Mouse (Mus musculus): Measurements from ENCODE around the gene Trappc5. TPM values are rescaled to one million over a fixed set of nuclear protein-coding genes. Genes with fewer than 3 reads are reported as not detected.
A peak's percentile ranks its signal among the peaks of the same experiment; 100 is the strongest.

Gene Trappc5
- polyA plus RNA-seq, 1 experiment from 2014 or later, result 69.6 TPM

DNA sequence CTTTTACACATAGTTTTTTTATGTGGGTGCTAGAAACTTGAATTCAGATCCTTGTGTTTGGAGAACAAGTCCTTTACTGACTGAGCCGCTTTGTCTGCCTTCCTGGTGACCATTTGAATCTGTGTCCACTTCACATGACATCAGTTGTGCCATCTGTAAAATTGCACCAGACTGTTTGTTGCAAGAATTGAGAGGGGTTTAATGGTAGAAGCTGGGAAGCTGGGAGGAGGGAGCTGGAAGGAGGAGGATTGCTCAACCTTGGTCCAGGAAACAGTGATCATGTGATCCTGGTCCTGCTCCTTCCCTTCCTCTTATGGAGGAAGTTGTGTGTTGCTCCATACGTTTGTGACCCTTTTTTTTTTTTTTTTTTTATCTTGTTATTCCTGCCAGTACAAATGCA, 27.8 kb upstream of the Trappc5 start:
- Histone ChIP-seq H3K36me3 (ENCODE audit: control insufficient read depth, insufficient read depth) (no peaks in the 10 kb centered on the region), H3K9ac (replicated peaks; ENCODE audit: low read depth, low read length) (no peak overlapping the region), H3K4me2 (ENCODE audit: low read length) (no peak overlapping the region), H3K27ac (ENCODE audit: low read length) (no peak overlapping the region), H3K4me3 (replicated peaks; ENCODE audit: low read length) (no peak overlapping the region), H3K9me3 (ENCODE audit: control insufficient read depth, low read length) (no peaks in the 10 kb centered on the region), H3K4me1 (replicated peaks; ENCODE audit: control insufficient read depth, insufficient read depth, low read length) (no peaks in the 10 kb centered on the region), H3K27me3 (replicated peaks; ENCODE audit: control insufficient read depth, insufficient read depth, low read length) (no peaks in the 10 kb centered on the region)
- 85% methylated on average over 2 of the region's 2 CpGs for WGBS
- no peak for ATAC-seq

DNA sequence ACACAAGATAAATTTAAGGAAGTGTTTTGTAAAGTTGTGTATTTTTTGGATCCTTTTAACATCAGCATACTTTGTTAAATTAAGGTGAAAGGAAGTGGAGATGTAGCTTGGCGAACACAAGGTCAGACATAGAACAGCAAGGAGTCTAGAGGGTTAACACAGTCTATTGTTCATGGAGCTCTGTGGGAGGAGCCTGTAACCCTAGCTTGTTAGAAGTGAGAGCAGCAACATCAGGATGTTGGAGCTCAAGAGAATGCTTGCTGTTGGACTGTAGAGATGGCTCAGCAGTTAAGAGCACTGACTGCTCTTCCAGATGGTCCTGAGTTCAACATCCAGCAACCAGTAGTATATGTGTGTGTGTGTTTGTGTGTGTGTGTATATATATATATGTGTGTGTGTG, 27.1 kb upstream of the Trappc5 start:
- no peaks in the 10 kb centered on the region for H3K4me1 ChIP-seq (replicated peaks; ENCODE audit: control insufficient read depth, insufficient read depth, low read length)
- no peaks in the 10 kb centered on the region for H3K27me3 ChIP-seq (replicated peaks; ENCODE audit: control insufficient read depth, insufficient read depth, low read length)
- 42% methylated on average over 1 of the region's 1 CpGs for WGBS
- H3K4me2 ChIP-seq (ENCODE audit: low read length), result no peak overlapping the region
- no peak for ATAC-seq
- no peaks in the 10 kb centered on the region for H3K9me3 ChIP-seq (ENCODE audit: control insufficient read depth, low read length)
- H3K9ac ChIP-seq (replicated peaks; ENCODE audit: low read depth, low read length), result no peak overlapping the region
- no peaks in the 10 kb centered on the region for H3K36me3 ChIP-seq (ENCODE audit: control insufficient read depth, insufficient read depth)
- H3K27ac ChIP-seq (ENCODE audit: low read length), result no peak overlapping the region
- no peak overlapping the region for H3K4me3 ChIP-seq (replicated peaks; ENCODE audit: low read length)

DNA sequence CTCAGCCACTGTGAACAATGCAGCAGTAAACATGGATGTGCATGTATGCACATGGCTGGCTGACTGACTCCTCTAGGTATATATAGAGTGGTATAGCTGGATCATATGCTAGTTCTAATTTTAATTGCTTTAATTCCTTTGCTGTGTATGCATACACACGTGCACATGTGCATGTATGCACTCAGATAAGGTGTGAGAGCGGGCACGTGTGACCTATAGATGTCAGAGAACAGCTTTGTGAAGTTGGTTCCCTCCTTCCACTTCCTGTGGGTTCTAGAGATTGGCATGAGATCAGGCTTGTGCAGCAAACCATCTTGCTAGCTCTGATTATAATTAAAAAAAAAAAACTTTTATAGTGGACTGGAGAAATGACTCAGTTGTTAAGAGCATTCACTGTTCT, 23.3 kb upstream of the Trappc5 start:
- no peak overlapping the region for H3K27ac ChIP-seq (ENCODE audit: low read length)
- 65% methylated on average over 3 of the region's 3 CpGs for WGBS
- ATAC-seq, result no peak
- no peak overlapping the region for H3K9ac ChIP-seq (replicated peaks; ENCODE audit: low read depth, low read length)
- H3K4me1 ChIP-seq (replicated peaks; ENCODE audit: control insufficient read depth, insufficient read depth, low read length), result peaks cover 4% of the 10 kb centered on the region; the same call in 1 of the 2 replicates
- H3K27me3 ChIP-seq (replicated peaks; ENCODE audit: control insufficient read depth, insufficient read depth, low read length), result no peaks in the 10 kb centered on the region
- H3K4me2 ChIP-seq (ENCODE audit: low read length), result no peak overlapping the region
- no peaks in the 10 kb centered on the region for H3K9me3 ChIP-seq (ENCODE audit: control insufficient read depth, low read length)
- no peak overlapping the region for H3K4me3 ChIP-seq (replicated peaks; ENCODE audit: low read length)
- no peaks in the 10 kb centered on the region for H3K36me3 ChIP-seq (ENCODE audit: control insufficient read depth, insufficient read depth)

DNA sequence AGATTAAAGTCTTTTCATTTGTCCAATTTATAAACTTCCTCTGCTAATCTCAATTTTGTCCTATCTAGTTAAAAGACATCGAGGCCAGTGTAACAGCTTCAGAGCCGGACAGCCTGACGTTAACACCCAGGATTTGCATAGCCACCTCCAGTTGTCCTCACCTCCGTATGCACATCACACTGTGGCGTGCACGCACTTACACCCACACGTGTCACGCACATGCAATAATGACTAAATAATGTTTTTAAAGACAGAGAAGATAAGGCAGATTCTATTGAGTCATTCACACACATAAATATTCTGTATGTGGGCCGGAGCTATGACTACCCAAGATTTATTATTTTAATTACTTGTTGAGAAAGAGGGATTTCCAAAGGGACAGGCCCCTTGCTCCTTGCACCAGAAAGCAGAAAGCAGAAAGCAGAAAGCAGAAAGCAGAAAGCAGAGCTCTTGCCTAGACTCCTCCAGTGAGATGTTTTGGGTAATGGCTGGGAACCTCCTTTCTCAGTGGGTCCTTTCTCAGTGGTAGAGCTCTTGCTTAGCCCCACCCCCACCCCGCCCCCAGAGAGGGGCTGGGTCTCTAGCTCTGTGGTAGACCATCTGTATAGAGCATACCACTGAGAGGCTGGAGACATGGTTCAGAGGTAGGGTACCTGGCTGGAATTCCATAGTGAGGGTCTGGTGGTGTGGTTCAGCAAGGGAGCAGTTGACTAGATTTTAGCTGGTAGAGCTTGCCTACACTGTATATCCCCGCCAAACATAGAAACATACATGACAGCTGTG, 21.2 kb upstream of the Trappc5 start:
- Histone ChIP-seq H3K27ac (ENCODE audit: low read length) (no peak overlapping the region), H3K9ac (replicated peaks; ENCODE audit: low read depth, low read length) (no peak overlapping the region), H3K27me3 (replicated peaks; ENCODE audit: control insufficient read depth, insufficient read depth, low read length) (no peaks in the 10 kb centered on the region), H3K4me1 (replicated peaks; ENCODE audit: control insufficient read depth, insufficient read depth, low read length) (peaks cover 4% of the 10 kb centered on the region; the same call in 1 of the 2 replicates), H3K36me3 (ENCODE audit: control insufficient read depth, insufficient read depth) (no peaks in the 10 kb centered on the region), H3K4me2 (ENCODE audit: low read length) (no peak overlapping the region), H3K9me3 (ENCODE audit: control insufficient read depth, low read length) (no peaks in the 10 kb centered on the region), H3K4me3 (replicated peaks; ENCODE audit: low read length) (no peak overlapping the region)
- WGBS, result 78% methylated on average over 11 of the region's 11 CpGs
- ATAC-seq, result no peak

DNA sequence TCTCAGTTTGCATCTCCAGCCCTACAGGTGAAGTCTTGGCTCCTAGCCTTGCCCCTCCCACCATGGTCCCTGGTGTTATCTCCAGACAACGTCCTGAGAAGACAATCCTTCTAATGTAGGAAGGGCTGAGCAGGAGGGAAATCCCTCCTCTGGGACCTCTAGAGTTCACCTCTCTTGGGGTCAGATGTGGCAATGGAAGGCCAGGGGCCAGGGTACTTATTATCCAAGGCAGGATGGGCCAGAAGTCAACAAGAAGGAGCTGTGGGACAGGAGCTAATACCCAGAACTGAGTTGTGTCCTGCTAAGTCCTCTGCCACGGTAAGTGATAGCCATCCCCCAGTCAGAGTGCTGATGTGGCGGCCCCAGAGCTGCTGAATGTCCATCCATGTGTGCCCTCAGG, 20.6 kb upstream of the Trappc5 start, which contains the start of gene Retn:
Gene Retn (plus strand): TSS at position 245 of the 400 bp plus-strand sequence.
- no peak within 1 kb of the TSS for H3K27ac ChIP-seq (ENCODE audit: low read length)
- WGBS, result 74% methylated on average over 3 of the region's 3 CpGs
- no peak within 1 kb of the TSS for H3K4me3 ChIP-seq (replicated peaks; ENCODE audit: low read length)
- no peaks in the 10 kb centered on the region for H3K27me3 ChIP-seq (replicated peaks; ENCODE audit: control insufficient read depth, insufficient read depth, low read length)
- no peak within 1 kb of the TSS for H3K9ac ChIP-seq (replicated peaks; ENCODE audit: low read depth, low read length)
- H3K4me2 ChIP-seq (ENCODE audit: low read length), result no peak within 1 kb of the TSS
- no peaks in the 10 kb centered on the region for H3K9me3 ChIP-seq (ENCODE audit: control insufficient read depth, low read length)
- no peak for ATAC-seq
- peaks cover 4% of the 10 kb centered on the region; the same call in 1 of the 2 replicates for H3K4me1 ChIP-seq (replicated peaks; ENCODE audit: control insufficient read depth, insufficient read depth, low read length)
- no peaks in the 10 kb centered on the region for H3K36me3 ChIP-seq (ENCODE audit: control insufficient read depth, insufficient read depth)

DNA sequence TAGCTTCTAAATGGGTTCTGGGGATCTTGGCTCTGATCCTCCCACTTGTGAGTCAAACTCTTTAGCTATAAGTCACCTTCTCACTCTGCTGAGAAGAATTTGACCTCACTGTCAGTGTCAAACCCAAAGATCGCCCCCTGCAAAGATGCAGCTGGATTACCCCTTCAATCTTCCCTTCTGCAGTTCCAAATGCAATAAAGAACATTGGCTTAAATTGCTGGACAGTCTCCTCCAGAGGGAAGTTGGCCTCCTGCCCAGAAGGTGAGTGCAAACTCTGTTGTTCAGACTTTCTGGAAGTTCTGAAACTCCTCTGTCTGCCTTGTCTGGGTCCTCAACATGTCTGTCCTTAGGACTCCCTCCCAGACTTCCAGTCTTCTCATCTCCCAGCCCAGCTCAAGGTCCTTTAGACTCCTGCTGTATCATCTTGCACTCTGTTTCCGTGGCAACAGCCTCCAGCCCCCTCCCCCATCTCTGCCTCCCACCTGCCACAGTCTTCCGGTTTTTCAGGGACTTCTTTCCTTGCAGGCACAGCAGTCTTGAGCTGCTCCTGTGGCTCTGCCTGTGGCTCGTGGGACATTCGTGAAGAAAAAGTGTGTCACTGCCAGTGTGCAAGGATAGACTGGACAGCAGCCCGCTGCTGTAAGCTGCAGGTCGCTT, 19.2 kb upstream of the Trappc5 start:
- H3K27ac ChIP-seq (ENCODE audit: low read length), result no peak overlapping the region
- H3K9ac ChIP-seq (replicated peaks; ENCODE audit: low read depth, low read length), result no peak overlapping the region
- H3K36me3 ChIP-seq (ENCODE audit: control insufficient read depth, insufficient read depth), result no peaks in the 10 kb centered on the region
- ATAC-seq, result peak; percentile 43; the same call in 1 of the 2 replicates
- no peaks in the 10 kb centered on the region for H3K9me3 ChIP-seq (ENCODE audit: control insufficient read depth, low read length)
- no peaks in the 10 kb centered on the region for H3K27me3 ChIP-seq (replicated peaks; ENCODE audit: control insufficient read depth, insufficient read depth, low read length)
- WGBS, result 18% methylated on average over 7 of the region's 7 CpGs
- H3K4me3 ChIP-seq (replicated peaks; ENCODE audit: low read length), result no peak overlapping the region; the same call in 1 of the 2 replicates
- H3K4me1 ChIP-seq (replicated peaks; ENCODE audit: control insufficient read depth, insufficient read depth, low read length), result peaks cover 4% of the 10 kb centered on the region; the same call in 1 of the 2 replicates
- peak overlapping the region; percentile 25; the same call in 1 of the 2 replicates for H3K4me2 ChIP-seq (ENCODE audit: low read length)

DNA sequence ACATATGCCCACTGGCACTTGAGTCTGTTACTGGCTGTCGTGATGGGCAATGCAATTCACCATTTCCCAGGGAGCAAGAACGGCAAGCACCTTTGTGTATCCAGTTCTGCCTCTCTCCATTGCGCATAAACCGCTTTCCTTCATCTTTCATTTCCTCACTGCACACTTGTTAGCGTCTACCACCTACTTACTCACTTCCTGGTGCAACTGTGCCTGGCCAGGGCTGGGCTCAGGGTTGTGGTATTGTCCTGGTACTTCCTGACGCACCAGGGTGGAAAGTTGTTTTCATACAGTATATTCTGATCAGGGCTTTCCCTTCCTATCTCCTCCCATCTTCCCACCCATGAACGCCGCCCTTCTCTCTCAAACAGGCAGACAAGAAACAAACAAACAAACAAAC, 15.2 kb upstream of the Trappc5 start:
- H3K9me3 ChIP-seq (ENCODE audit: control insufficient read depth, low read length), result no peaks in the 10 kb centered on the region
- WGBS, result 85% methylated on average over 8 of the region's 8 CpGs
- peaks cover 4% of the 10 kb centered on the region; the same call in 1 of the 2 replicates for H3K4me1 ChIP-seq (replicated peaks; ENCODE audit: control insufficient read depth, insufficient read depth, low read length)
- H3K27me3 ChIP-seq (replicated peaks; ENCODE audit: control insufficient read depth, insufficient read depth, low read length), result no peaks in the 10 kb centered on the region
- H3K4me2 ChIP-seq (ENCODE audit: low read length), result no peak overlapping the region
- H3K27ac ChIP-seq (ENCODE audit: low read length), result no peak overlapping the region
- no peak overlapping the region for H3K4me3 ChIP-seq (replicated peaks; ENCODE audit: low read length)
- no peak for ATAC-seq
- no peaks in the 10 kb centered on the region for H3K36me3 ChIP-seq (ENCODE audit: control insufficient read depth, insufficient read depth)
- no peak overlapping the region for H3K9ac ChIP-seq (replicated peaks; ENCODE audit: low read depth, low read length)

DNA sequence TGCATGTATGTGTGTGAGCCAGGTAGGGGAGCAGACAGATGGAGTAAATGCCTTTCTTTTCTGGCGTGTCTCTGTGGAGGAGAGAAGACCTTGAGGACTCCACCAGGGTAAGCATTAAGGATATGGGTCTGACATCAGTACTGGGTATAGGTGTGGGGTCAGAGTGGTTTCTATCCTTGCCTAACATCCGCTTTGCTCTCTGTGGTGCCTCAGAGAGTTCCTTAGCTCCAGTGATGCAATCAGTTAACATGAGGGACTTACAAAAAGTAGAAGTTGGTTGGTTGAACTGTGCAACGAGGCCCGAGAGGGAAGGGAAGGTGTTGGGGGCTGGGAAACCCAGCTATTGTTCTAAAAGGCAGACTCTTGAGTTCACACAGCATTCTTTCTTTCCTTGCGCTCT, 11.7 kb upstream of the Trappc5 start:
- Histone ChIP-seq H3K27me3 (replicated peaks; ENCODE audit: control insufficient read depth, insufficient read depth, low read length) (no peaks in the 10 kb centered on the region), H3K9ac (replicated peaks; ENCODE audit: low read depth, low read length) (no peak overlapping the region), H3K4me1 (replicated peaks; ENCODE audit: control insufficient read depth, insufficient read depth, low read length) (no peaks in the 10 kb centered on the region), H3K27ac (ENCODE audit: low read length) (no peak overlapping the region), H3K4me2 (ENCODE audit: low read length) (no peak overlapping the region), H3K4me3 (replicated peaks; ENCODE audit: low read length) (no peak overlapping the region), H3K9me3 (ENCODE audit: control insufficient read depth, low read length) (no peaks in the 10 kb centered on the region), H3K36me3 (ENCODE audit: control insufficient read depth, insufficient read depth) (no peaks in the 10 kb centered on the region)
- ATAC-seq, result no peak
- WGBS, result 67% methylated on average over 5 of the region's 5 CpGs

DNA sequence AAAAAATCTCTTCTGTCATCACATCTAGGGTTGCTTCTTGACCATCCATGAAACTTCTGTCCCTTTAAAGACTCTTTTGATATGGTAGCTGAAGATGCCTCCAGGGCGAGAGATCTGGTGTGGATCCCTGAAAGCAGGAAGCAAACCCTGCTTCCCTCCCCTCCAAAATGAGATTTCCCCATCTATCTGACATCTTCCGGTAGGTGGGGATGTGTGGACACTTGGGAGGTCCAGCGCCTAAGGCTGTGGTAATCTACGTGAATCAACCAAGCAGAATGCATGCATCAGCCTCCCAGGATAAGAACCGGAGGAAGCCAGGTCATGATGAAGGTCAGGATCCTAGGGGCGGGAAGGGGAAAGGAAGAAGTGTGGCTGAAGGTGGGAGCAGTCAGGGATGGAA, 10.6 kb upstream of the Trappc5 start, which contains the start of gene Mcemp1:
Gene Mcemp1 (plus strand): TSS at position 248 of the 400 bp plus-strand sequence.
- Histone ChIP-seq H3K9ac (replicated peaks; ENCODE audit: low read depth, low read length) (no peak within 1 kb of the TSS), H3K27ac (ENCODE audit: low read length) (no peak within 1 kb of the TSS), H3K4me2 (ENCODE audit: low read length) (no peak within 1 kb of the TSS), H3K9me3 (ENCODE audit: control insufficient read depth, low read length) (no peaks in the 10 kb centered on the region), H3K36me3 (ENCODE audit: control insufficient read depth, insufficient read depth) (no peaks in the 10 kb centered on the region), H3K27me3 (replicated peaks; ENCODE audit: control insufficient read depth, insufficient read depth, low read length) (no peaks in the 10 kb centered on the region), H3K4me1 (replicated peaks; ENCODE audit: control insufficient read depth, insufficient read depth, low read length) (no peaks in the 10 kb centered on the region), H3K4me3 (replicated peaks; ENCODE audit: low read length) (no peak within 1 kb of the TSS)
- WGBS, result 81% methylated on average over 6 of the region's 6 CpGs
- no peak for ATAC-seq
